Mouse (Mus musculus): ENCODE data around the gene Fgf2.

Gene Fgf2

GRCm38 (mm10) chr3:37348221-37349165 lies at the start of gene Fgf2:
Gene Fgf2 (plus strand): TSS chr3:37348346.
- DNase-seq (ENCODE audit: low read depth in 1 of 2, low spot score in 2 of 2), result no peak

- no peak for DNase-seq (ENCODE audit: low read depth in 1 of 2, low spot score in 2 of 2)
These were observed 48.7 kb upstream of the Fgf2 start for GRCm38 (mm10) chr3:37299470-37299869.

- peak in 1 of 2 experiments; percentile 15 for DNase-seq (ENCODE audit: low read depth in 1 of 2, low spot score in 2 of 2)
These were observed 45.5 kb upstream of the Fgf2 start for GRCm38 (mm10) chr3:37302685-37303084.

GRCm38 (mm10) chr3:37303392-37304139 lies 44.6 kb upstream of the Fgf2 start:
- no peak for DNase-seq (ENCODE audit: low read depth in 1 of 2, low spot score in 2 of 2)

GRCm38 (mm10) chr3:37311897-37312369 lies 36.2 kb upstream of the Fgf2 start:
- DNase-seq (ENCODE audit: low read depth in 1 of 2, low spot score in 2 of 2), result no peak

GRCm38 (mm10) chr3:37312370-37312941 lies 35.7 kb upstream of the Fgf2 start, which contains the start of the genes Bbs12 and Cetn4:
Gene Bbs12 (plus strand): TSS chr3:37312554.
Gene Cetn4 (minus strand): TSS chr3:37312708.
- peak; percentile 66 to 88 for DNase-seq (ENCODE audit: low read depth in 1 of 2, low spot score in 2 of 2)

- peak in 1 of 2 experiments; percentile 10 for DNase-seq (ENCODE audit: low read depth in 1 of 2, low spot score in 2 of 2)
These were observed 34.8 kb upstream of the Fgf2 start for GRCm38 (mm10) chr3:37313371-37313770.

GRCm38 (mm10) chr3:37316233-37316632 lies 31.9 kb upstream of the Fgf2 start:
- DNase-seq (ENCODE audit: low read depth in 1 of 2, low spot score in 2 of 2), result no peak

GRCm38 (mm10) chr3:37324310-37324709 lies 23.8 kb upstream of the Fgf2 start:
- DNase-seq (ENCODE audit: low read depth in 1 of 2, low spot score in 2 of 2), result no peak

- no peak for DNase-seq (ENCODE audit: low read depth in 1 of 2, low spot score in 2 of 2)
These were observed 22.6 kb upstream of the Fgf2 start for GRCm38 (mm10) chr3:37325317-37326112.

GRCm38 (mm10) chr3:37326627-37327026 lies 21.5 kb upstream of the Fgf2 start:
- DNase-seq (ENCODE audit: low read depth in 1 of 2, low spot score in 2 of 2), result no peak

- DNase-seq (ENCODE audit: low read depth in 1 of 2, low spot score in 2 of 2), result no peak
These were observed 19.7 kb upstream of the Fgf2 start for GRCm38 (mm10) chr3:37328489-37328888.

- DNase-seq (ENCODE audit: low read depth in 1 of 2, low spot score in 2 of 2), result no peak
These were observed 18.2 kb upstream of the Fgf2 start for GRCm38 (mm10) chr3:37329963-37330362.

- DNase-seq (ENCODE audit: low read depth in 1 of 2, low spot score in 2 of 2), result peak in 1 of 2 experiments; percentile 6
These were observed 16.1 kb upstream of the Fgf2 start for GRCm38 (mm10) chr3:37331999-37332449.

GRCm38 (mm10) chr3:37334053-37334452 lies 14.1 kb upstream of the Fgf2 start:
- no peak for DNase-seq (ENCODE audit: low read depth in 1 of 2, low spot score in 2 of 2)

GRCm38 (mm10) chr3:37341110-37341509 lies 7.0 kb upstream of the Fgf2 start:
- no peak for DNase-seq (ENCODE audit: low read depth in 1 of 2, low spot score in 2 of 2)

- no peak for DNase-seq (ENCODE audit: low read depth in 1 of 2, low spot score in 2 of 2)
These were observed 5.3 kb upstream of the Fgf2 start for GRCm38 (mm10) chr3:37342811-37343210.

GRCm38 (mm10) chr3:37347671-37348070 lies 475 bp upstream of the Fgf2 start:
- no peak for DNase-seq (ENCODE audit: low read depth in 1 of 2, low spot score in 2 of 2)

- no peak for DNase-seq (ENCODE audit: low read depth in 1 of 2, low spot score in 2 of 2)
These were observed 1.0 kb downstream of the Fgf2 start for GRCm38 (mm10) chr3:37349166-37349548.

- no peak for DNase-seq (ENCODE audit: low read depth in 1 of 2, low spot score in 2 of 2)
These were observed 2.2 kb downstream of the Fgf2 start for GRCm38 (mm10) chr3:37350386-37350785.

Measured in monocyte, adult 2 months (primary cell).